Mouse (Mus musculus) skeletal muscle tissue, adult 2 months (tissue): ENCODE data around the gene Col6a6.
"Not testable (repeated sequence)": the region's sequence is repeated elsewhere in the genome, so short reads cannot be mapped to it uniquely, and the experiment has no call there.

ENCODE experiments used
- DNase-seq: peaks from one replicate; pipeline ENCODE4 v3.0.0-alpha.2; 2012; ENCODE audit warnings: low read depth, low spot score

The Col6a6 gene

DNA sequence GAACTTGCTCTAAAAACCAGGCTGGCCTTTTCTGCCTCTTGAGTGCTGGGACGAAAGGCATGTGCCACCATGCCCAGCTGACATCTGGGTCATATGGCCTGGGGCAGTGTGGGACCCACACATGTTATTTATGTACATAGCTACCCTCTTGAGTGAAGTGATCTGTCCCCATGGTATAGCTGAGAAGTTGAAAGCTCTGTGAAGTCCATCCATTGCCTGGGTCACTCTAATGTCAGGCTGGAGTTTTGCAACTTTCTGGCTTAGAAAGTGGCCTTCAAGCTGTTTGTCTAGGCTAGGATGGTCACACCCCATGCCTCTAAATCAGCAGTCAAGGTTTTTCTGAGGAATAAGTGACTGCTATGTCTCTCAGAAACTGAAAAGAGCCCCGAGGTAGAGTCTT, 155.9 kb downstream of the Col6a6 start:
- DNase-seq = no peak

DNA sequence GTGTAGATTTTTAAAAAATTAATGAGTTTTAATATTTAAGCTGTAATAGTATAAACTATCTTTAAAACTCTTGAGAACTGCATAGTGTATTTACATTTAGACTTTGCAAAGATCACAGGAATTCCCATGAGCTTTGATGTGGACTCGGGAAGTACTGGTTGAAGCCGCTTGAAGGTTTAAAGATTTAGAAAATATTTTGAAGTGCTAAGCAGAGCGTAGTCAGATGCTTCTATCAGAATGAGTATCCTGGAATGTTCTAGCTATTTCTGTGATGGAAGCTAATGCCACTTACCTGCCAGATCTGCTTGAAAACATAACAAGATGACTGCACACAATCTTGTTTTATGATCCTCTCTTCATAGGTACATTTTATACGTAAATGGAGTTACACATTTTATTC, 157.0 kb downstream of the Col6a6 start:
- no peak for DNase-seq

DNA sequence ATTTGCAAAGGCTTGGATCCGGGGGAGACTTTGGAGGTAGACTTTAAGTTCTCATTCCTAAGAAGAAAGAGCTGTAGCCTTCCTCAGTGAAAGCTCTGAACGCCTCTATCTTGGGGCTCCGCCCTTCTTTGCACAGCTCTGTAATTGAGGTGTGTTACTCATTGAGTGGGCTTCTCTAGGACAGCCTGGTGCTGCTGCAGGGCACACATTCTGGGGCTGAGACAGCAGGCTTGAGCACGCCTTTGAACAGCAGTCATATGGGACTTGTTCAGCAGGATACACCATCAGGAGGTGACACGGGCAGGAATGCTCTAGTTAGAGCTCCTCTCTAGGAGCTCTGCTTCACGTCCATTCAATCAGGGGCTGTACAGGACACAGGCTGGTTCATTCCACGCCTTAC, 162.7 kb downstream of the Col6a6 start:
- no peak for DNase-seq

DNA sequence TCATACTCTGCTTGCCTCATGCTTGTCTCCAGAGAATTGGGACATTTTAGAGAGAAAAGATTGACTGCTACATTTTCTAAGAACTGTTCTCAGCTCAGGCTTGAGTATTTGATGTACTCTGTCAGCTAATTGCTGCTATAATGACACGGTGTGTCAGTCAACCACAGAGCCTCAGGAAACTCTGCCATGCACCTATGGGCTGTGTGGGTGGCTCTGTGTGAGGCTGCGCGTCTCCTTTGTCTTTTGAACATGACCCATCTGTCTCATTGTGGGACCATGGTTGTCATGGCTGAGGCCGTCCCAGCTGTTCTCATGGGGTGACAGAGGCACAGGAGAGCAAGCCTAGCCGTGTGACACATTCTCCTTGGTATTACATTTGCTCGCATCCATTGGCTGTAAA, 168.1 kb downstream of the Col6a6 start:
- no peak for DNase-seq

DNA sequence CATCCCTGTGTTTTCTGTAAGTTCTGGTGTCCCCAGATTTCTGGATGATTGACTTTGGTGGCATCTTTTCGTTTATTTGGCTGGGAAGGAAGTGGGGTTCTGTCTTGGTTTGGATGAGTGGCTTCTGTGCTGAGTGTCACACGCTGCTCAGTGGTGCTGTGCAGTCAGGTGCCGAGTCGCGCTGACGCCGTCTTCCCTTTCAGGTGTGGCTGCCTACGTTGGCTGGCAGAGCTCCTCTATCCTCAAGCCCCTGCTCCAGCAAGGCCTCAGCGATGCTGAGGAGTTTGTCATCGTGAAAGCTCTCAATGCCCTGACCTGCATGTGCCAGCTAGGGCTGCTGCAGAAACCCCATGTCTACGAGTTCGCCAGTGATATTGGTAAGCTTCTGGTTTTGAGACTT, 169.7 kb downstream of the Col6a6 start:
- DNase-seq = no peak

DNA sequence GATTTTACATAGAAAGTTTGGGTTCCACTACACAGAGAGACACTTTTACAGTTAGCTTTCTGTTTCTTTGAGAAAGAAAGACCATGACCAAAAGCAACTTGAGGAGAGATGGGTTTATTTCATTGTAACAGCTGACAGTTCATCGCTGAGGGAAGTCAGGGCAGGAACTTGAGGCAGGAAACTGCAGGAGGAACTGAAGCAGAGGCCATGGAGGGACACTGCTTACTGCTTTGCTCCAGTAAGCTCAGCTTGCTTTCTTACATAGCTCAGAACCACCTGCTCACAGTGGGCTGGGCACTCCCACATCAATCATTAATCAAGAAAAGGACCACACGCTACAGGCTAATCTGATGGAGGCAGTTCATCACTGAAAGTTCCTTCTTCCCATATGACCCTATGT, 171.8 kb downstream of the Col6a6 start:
- DNase-seq = no peak

DNA sequence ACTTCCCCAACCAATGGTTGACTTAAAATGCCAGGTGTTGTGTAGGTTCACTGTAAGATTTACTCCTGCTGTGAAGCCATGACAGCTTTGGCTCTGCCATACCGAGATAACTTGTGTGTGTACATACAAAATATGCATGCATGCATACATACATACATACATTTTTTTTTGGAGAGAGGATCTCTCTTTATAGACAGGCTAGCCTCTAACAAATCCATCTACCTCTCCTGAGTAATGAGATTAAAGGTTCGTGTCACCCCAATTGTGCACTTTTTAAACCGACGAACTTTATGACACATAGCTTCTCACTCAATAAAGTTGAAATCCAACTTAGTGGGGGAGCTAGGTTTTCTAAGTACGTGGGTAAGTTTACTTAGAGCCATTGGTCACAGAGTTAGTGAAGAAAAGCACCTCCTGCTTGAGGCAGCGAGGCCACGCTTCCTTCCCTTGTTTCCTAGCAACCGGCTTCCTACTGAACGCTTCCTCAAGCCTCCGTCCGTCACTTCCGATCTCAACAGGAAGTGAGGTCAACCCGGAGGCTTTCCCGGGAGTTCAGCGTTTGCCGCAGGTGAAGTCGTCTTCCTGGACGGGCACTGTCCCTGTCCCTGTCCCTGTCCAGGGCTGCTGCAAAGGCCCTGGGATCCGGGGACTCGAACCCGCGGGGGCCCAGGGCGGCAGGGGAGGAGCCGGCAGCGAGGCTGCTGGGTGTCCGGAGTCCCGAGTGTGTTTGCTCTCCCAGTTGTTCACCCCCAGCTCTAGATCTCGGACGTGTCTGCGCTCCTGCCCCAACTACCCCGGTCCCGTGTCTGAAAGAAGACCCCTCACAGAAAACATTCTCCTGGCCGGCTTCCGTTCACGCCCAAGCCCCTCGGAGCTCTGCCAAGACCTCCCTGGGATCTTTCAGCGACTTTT, 185.2 kb downstream of the Col6a6 start, which contains the start of gene Pik3r4:
TSS of gene Pik3r4 (plus strand) at position 519 of the 912 bp plus-strand sequence.
- peak; percentile 86 for DNase-seq

DNA sequence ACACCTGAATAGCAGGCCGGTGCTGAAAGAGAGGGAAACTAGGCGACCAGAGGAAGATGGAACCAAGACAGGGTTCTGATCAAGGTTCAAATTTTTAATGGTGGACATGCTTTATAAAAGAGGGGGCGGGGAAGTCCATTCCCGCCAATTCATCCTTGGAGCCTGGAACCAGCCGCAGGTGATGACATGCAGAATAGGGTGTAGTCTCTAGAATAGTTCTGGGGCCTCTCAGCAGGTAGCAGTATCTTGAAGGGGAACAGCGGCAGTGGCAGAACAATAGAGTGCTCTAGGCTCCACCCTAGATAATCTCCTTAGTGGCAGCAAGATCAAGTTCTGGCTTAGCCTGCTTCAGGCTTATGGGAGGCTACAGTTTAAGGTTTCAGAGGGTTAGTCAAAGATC, 186.6 kb downstream of the Col6a6 start:
- DNase-seq = not testable (repeated sequence)
